28 mouse cellular contexts compared by ENCODE assay signal in the genomic region with DNA sequence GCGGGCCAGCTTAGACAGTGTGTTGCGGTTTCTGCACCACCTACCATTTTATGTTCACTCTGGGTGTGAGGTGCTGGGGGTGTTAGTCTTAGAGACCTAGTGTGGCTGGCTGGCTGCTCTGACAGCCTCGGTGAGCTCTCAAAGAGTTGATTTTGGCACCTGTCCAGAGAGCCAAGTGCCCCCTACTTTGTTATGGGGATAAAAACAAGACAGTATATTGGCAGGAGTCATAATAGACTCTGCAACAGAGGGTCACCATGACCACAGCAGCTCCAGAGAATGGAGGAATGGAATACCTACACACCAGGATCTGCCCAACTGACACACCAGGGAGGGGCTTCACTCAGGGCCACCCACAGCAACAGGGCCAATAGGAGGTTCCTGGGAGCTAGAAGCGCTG. TPM values are rescaled to one million over a fixed set of nuclear protein-coding genes. Genes with fewer than 3 reads are reported as not detected.
DNase-seq lines count a peak whose midpoint lies in the region; ATAC-seq and TF ChIP-seq lines count a peak whose summit lies in the region.
"Had no signal": no experiment of that assay in that cellular context is flagged by ENCODE, and none has a peak within 500 bp of the region (broad histone marks: within the 10 kb centered on the region; RNA-seq: fewer than 3 reads in every experiment).

No protein-coding gene starts in this region.

- 0 out of 2 replicates have a peak overlapping the region, but pooled peaks have one; percentile 0 for H3K9ac ChIP-seq in heart, embryonic 13.5 days
- H3K9ac ChIP-seq in hindbrain, postnatal 0 days (replicated peaks; ENCODE audit: low read length): no peak overlapping the region
- H3K9ac ChIP-seq in hindbrain, embryonic 11.5 days (ENCODE audit: low read depth, low read length): no peak overlapping the region
- no peak overlapping the region for H3K9ac ChIP-seq in embryonic facial prominence, embryonic 15.5 days
- H3K9ac ChIP-seq: forebrain, embryonic 13.5 days; limb, embryonic 15.5 days; liver, embryonic 14.5 days had no signal

- H3K27ac ChIP-seq in heart, embryonic 13.5 days (replicated peaks): peak overlapping the region; percentile 61
- no peak overlapping the region for H3K27ac ChIP-seq in hindbrain, postnatal 0 days
- H3K27ac ChIP-seq in hindbrain, embryonic 11.5 days (ENCODE audit: low read depth, low read length): no peak overlapping the region
- H3K27ac ChIP-seq in embryonic facial prominence, embryonic 15.5 days (replicated peaks): 0 out of 2 replicates have a peak overlapping the region, but pooled peaks have one; percentile 11
- H3K27ac ChIP-seq: forebrain, embryonic 13.5 days; gastrocnemius, adult 2 months; limb, embryonic 15.5 days; liver, embryonic 14.5 days had no signal

- H3K27me3 ChIP-seq in heart, embryonic 13.5 days (replicated peaks): no peaks in the 10 kb centered on the region
- no peaks in the 10 kb centered on the region for H3K27me3 ChIP-seq in hindbrain, postnatal 0 days (ENCODE audit: insufficient read depth, low read length)
- H3K27me3 ChIP-seq in hindbrain, embryonic 11.5 days (ENCODE audit: control insufficient read depth, insufficient read depth, low read length): no peaks in the 10 kb centered on the region
- no peaks in the 10 kb centered on the region for H3K27me3 ChIP-seq in embryonic facial prominence, embryonic 15.5 days
- H3K27me3 ChIP-seq: CH12.LX; forebrain, embryonic 13.5 days; limb, embryonic 15.5 days; Patski had no signal

- no peak for DNase-seq in heart, postnatal 14 days
- DNase-seq in hindbrain, postnatal 0 days (ENCODE audit: low spot score): no peak
- DNase-seq in hindbrain, embryonic 11.5 days (ENCODE audit: low spot score): no peak
- DNase-seq in lung, postnatal 10 days: peak; percentile 36
- DNase-seq in lung, postnatal 36 days: no peak
- no peak for DNase-seq in layer of hippocampus, adult 18-20 months (ENCODE audit: low spot score in 2 of 2)
- DNase-seq: adrenal gland, adult 8-10 months; B cell, adult 2 months; cerebellum, adult 11-12 months; cerebellum, postnatal 10 days; gastrocnemius, adult 2 months; heart, postnatal 4 days; kidney, postnatal 25 days; right cerebral cortex, postnatal 25 days; spleen, adult 18-20 months; thymus, postnatal 14 days had no signal

- no peaks in the 10 kb centered on the region for H3K9me3 ChIP-seq in heart, embryonic 13.5 days
- no peaks in the 10 kb centered on the region for H3K9me3 ChIP-seq in hindbrain, postnatal 0 days (ENCODE audit: low read length)
- H3K9me3 ChIP-seq in hindbrain, embryonic 11.5 days (ENCODE audit: control insufficient read depth, low read length): no peaks in the 10 kb centered on the region
- H3K9me3 ChIP-seq in embryonic facial prominence, embryonic 15.5 days (replicated peaks): no peaks in the 10 kb centered on the region
- H3K9me3 ChIP-seq: forebrain, embryonic 13.5 days; G1E; limb, embryonic 15.5 days had no signal

- 65% methylated on average over 4 of the region's 4 CpGs for WGBS in heart, embryonic 13.5 days
- WGBS in hindbrain, postnatal 0 days: 69% methylated on average over 4 of the region's 4 CpGs
- WGBS in hindbrain, embryonic 11.5 days: 90% methylated on average over 4 of the region's 4 CpGs
- 74% methylated on average over 4 of the region's 4 CpGs for WGBS in embryonic facial prominence, embryonic 15.5 days

- H3K4me1 ChIP-seq in heart, embryonic 13.5 days: peaks cover 99% of the 10 kb centered on the region
- H3K4me1 ChIP-seq in hindbrain, postnatal 0 days (ENCODE audit: insufficient read depth, low read length): peaks cover 14% of the 10 kb centered on the region
- H3K4me1 ChIP-seq in hindbrain, embryonic 11.5 days (replicated peaks; ENCODE audit: control insufficient read depth, insufficient read depth, low read length): no peaks in the 10 kb centered on the region
- peaks cover 42% of the 10 kb centered on the region for H3K4me1 ChIP-seq in embryonic facial prominence, embryonic 15.5 days

- intact Hi-C loops in heart, postnatal 14 days (cut with DNase I): no loop called here

- H3K4me3 ChIP-seq in heart, embryonic 13.5 days: no peak overlapping the region
- H3K4me3 ChIP-seq in hindbrain, postnatal 0 days (ENCODE audit: low read length): no peak overlapping the region
- no peak overlapping the region for H3K4me3 ChIP-seq in hindbrain, embryonic 11.5 days (ENCODE audit: low read depth, low read length)
- no peak overlapping the region for H3K4me3 ChIP-seq in embryonic facial prominence, embryonic 15.5 days (replicated peaks)
- H3K4me3 ChIP-seq: erythroblast, embryonic 14.5 days; forebrain, embryonic 13.5 days; gastrocnemius, adult 2 months; limb, embryonic 15.5 days had no signal

- TF ChIP-seq CTCF in hindbrain, postnatal 0 days (IDR thresholded peaks at IDR 0.05; ENCODE audit: low read depth): no peak

- ATAC-seq in heart, embryonic 13.5 days (ENCODE audit: extremely low read depth, insufficient number of reproducible peaks, low FRiP score, low TSS enrichment): no peak
- 0 out of 2 replicates have a peak, but pooled peaks have one; percentile 41 for ATAC-seq in hindbrain, postnatal 0 days
- no peak for ATAC-seq in hindbrain, embryonic 11.5 days (ENCODE audit: low FRiP score)
- no peak for ATAC-seq in embryonic facial prominence, embryonic 15.5 days (ENCODE audit: insufficient number of reproducible peaks, low FRiP score, low TSS enrichment, low read depth)
- ATAC-seq: activated CD4-positive, CD25-positive, alpha-beta regulatory T cell, adult 4 months; forebrain, embryonic 13.5 days; intestine, postnatal 0 days; Patski had no signal

- peaks cover 15% of the 10 kb centered on the region for H3K36me3 ChIP-seq in heart, embryonic 13.5 days
- H3K36me3 ChIP-seq in hindbrain, postnatal 0 days (ENCODE audit: insufficient read depth, low read length): no peaks in the 10 kb centered on the region
- H3K36me3 ChIP-seq in hindbrain, embryonic 11.5 days (ENCODE audit: control insufficient read depth, insufficient read depth, low read length): no peaks in the 10 kb centered on the region
- H3K36me3 ChIP-seq in embryonic facial prominence, embryonic 15.5 days: no peaks in the 10 kb centered on the region
- H3K36me3 ChIP-seq: G1E; limb, embryonic 15.5 days had no signal

- 0 out of 2 replicates have a peak overlapping the region, but pooled peaks have one; percentile 9 for H3K4me2 ChIP-seq in heart, embryonic 13.5 days
- H3K4me2 ChIP-seq in hindbrain, postnatal 0 days (ENCODE audit: low read depth, low read length): no peak overlapping the region
- H3K4me2 ChIP-seq in hindbrain, embryonic 11.5 days (replicated peaks; ENCODE audit: low read depth, low read length): no peak overlapping the region
- H3K4me2 ChIP-seq in embryonic facial prominence, embryonic 15.5 days (replicated peaks): no peak overlapping the region
- H3K4me2 ChIP-seq: forebrain, embryonic 13.5 days; limb, embryonic 15.5 days; midbrain, embryonic 11.5 days had no signal

RNA-seq across cellular contexts. Expression of gene Actn1, which starts 16.8 kb away (rescaled TPM):
- polyA plus RNA-seq in heart, embryonic 13.5 days (2015; fragmentation: Nextera tagmentation; extraction: Ambion mirVana): 39.5 and 40.4 TPM in 2 replicates
- 10 to 100 TPM; 49.7 to 51.0 TPM for total RNA-seq in heart, postnatal 14 days (2021)
- total RNA-seq in hindbrain, postnatal 0 days (2014; rRNA removed): 18.3 and 22.4 TPM in 2 replicates
- 7.4 and 8.3 TPM in 2 replicates for polyA plus RNA-seq in hindbrain, postnatal 0 days (2015; fragmentation: Nextera tagmentation; extraction: Ambion mirVana)
- polyA plus RNA-seq in hindbrain, embryonic 11.5 days (2014; fragmentation: Nextera tagmentation; extraction: Ambion mirVana): 19.1 and 23.4 TPM in 2 replicates
- 35.6 and 35.7 TPM in 2 replicates for polyA plus RNA-seq in embryonic facial prominence, embryonic 15.5 days (2015; fragmentation: Nextera tagmentation; extraction: Ambion mirVana)
- 100 to 1,000 TPM in 1 of 2 experiments, 10 to 100 TPM in 1; 92.7 to 100 TPM for total RNA-seq in layer of hippocampus, adult 18-20 months (2021)

Comparison
In these comparisons a context has a peak if more than half of its experiments do, and no peak if none do; other contexts are left out.
1. H3K27ac ChIP-seq: peak in heart, embryonic 13.5 days (single experiment) and embryonic facial prominence, embryonic 15.5 days (single experiment); none in hindbrain, postnatal 0 days (single experiment) and hindbrain, embryonic 11.5 days (single experiment).